In genomic region chr17:67264716-67265115, GRCm38 (mm10) we compare ENCODE assay signal across 26 mouse cellular contexts.
"Had no signal": no experiment of that assay in that cellular context is flagged by ENCODE, and none has a peak within 500 bp of the region (broad histone marks: within the 10 kb centered on the region; RNA-seq: fewer than 3 reads in every experiment).

No protein-coding gene starts in this region.

- H3K27ac ChIP-seq: heart, embryonic 13.5 days; heart, embryonic 15.5 days; hindbrain, embryonic 13.5 days; hindbrain, embryonic 15.5 days; hindbrain, postnatal 0 days; intestine, embryonic 15.5 days; kidney, embryonic 15.5 days; kidney, postnatal 0 days; limb, embryonic 13.5 days; limb, embryonic 15.5 days; liver, embryonic 12.5 days; liver, embryonic 14.5 days had no signal

- H3K4me3 ChIP-seq: heart, embryonic 13.5 days; heart, embryonic 15.5 days; hindbrain, embryonic 13.5 days; hindbrain, embryonic 15.5 days; intestine, embryonic 15.5 days; kidney, embryonic 15.5 days; limb, embryonic 13.5 days; limb, embryonic 15.5 days; liver, embryonic 12.5 days had no signal

- H3K4me1 ChIP-seq: heart, embryonic 13.5 days; heart, embryonic 15.5 days; intestine, embryonic 15.5 days; liver, embryonic 12.5 days had no signal

- H3K9me3 ChIP-seq: heart, embryonic 13.5 days; heart, embryonic 15.5 days; hindbrain, embryonic 13.5 days; hindbrain, embryonic 15.5 days; intestine, embryonic 15.5 days; kidney, embryonic 15.5 days; limb, embryonic 13.5 days; limb, embryonic 15.5 days; liver, embryonic 12.5 days had no signal

- DNase-seq: gastrocnemius, postnatal 14 days; gastrocnemius, postnatal 36 days; heart, adult 18-20 months; heart, postnatal 14 days; heart, postnatal 36 days; kidney, adult 11 months; kidney, adult 2 months; kidney, adult 9 months; kidney, postnatal 14 days; kidney, postnatal 36 days; layer of hippocampus, adult 9-11 months; layer of hippocampus, postnatal 36 days; left cerebral cortex, postnatal 4 days; lung, adult 18-20 months had no signal

- H3K36me3 ChIP-seq: heart, embryonic 13.5 days; heart, embryonic 15.5 days; hindbrain, embryonic 13.5 days; hindbrain, embryonic 15.5 days; intestine, embryonic 15.5 days; kidney, embryonic 15.5 days; limb, embryonic 13.5 days; limb, embryonic 15.5 days; liver, embryonic 12.5 days had no signal

- H3K27me3 ChIP-seq: heart, embryonic 13.5 days; heart, embryonic 15.5 days; hindbrain, embryonic 13.5 days; hindbrain, embryonic 15.5 days; intestine, embryonic 15.5 days; kidney, embryonic 15.5 days; limb, embryonic 13.5 days; limb, embryonic 15.5 days; liver, embryonic 12.5 days had no signal
